Mouse (Mus musculus) cortical plate, adult 2 months (tissue): ENCODE data around the gene Dok5.

Experiments used
- CTCF ChIP-seq: fragments of 200-500 bp; IDR thresholded peaks from 2 replicates; pipeline ENCODE4 v1.5.1; 2011; ENCODE audit warnings: mild to moderate bottlenecking, control low read depth, low read length; ENCODE audit not compliant: insufficient read depth; ENCODE audit errors: extremely low read depth
- POLR2A ChIP-seq: fragments of 200-500 bp; IDR thresholded peaks from 2 replicates; pipeline ENCODE4 v1.6.1; 2011; ENCODE audit warnings: mild to moderate bottlenecking, low read length, control low read depth; ENCODE audit not compliant: insufficient read depth; ENCODE audit errors: extremely low read depth

GRCm38 (mm10) chr2:170730136-170730535 is 1.5 kb upstream of the Dok5 start:
- TF ChIP-seq POLR2A (no peak), CTCF (no peak)
